ENCODE assay signal across 16 mouse cellular contexts in the genomic region with DNA sequence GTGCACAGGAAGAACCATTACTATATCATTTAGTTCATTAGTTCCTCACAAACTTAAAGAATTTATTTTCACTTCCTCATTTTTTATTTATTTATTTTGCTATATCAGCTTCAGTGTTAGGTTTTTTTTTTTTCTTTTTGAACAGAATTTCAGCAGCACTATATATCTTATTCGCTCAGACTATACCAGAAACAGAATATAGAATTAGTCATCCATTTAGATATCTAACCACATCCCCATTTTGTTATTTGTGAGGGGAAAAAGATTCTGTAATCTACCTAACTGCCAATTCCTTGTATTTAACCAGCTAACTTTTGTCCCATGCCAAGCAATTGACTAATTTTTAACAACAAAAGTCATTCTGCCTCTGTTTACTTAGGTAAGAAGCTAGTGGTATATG.
"Had no signal": no experiment of that assay in that cellular context is flagged by ENCODE, and none has a peak within 500 bp of the region (broad histone marks: within the 10 kb centered on the region; RNA-seq: fewer than 3 reads in every experiment).

No protein-coding gene starts in this region.

- H3K27ac ChIP-seq: neural tube, embryonic 13.5 days; neural tube, embryonic 15.5 days; stomach, embryonic 15.5 days; stomach, postnatal 0 days had no signal

- H3K9me3 ChIP-seq: neural tube, embryonic 15.5 days; stomach, embryonic 15.5 days had no signal

- DNase-seq: retina, postnatal 1 day; right cerebral cortex, adult 18-20 months; right cerebral cortex, postnatal 14 days; right cerebral cortex, postnatal 25 days; right cerebral cortex, postnatal 4 days; spleen, adult 18-20 months; thymus, adult 18-20 months; thymus, adult 2 months; thymus, postnatal 14 days; thymus, postnatal 25 days; thymus, postnatal 36 days; thymus, postnatal 4 days had no signal

- H3K27me3 ChIP-seq: neural tube, embryonic 13.5 days; neural tube, embryonic 15.5 days; stomach, embryonic 15.5 days had no signal

- H3K4me1 ChIP-seq: neural tube, embryonic 13.5 days; neural tube, embryonic 15.5 days; stomach, embryonic 15.5 days had no signal

- H3K4me3 ChIP-seq: neural tube, embryonic 13.5 days; neural tube, embryonic 15.5 days; stomach, embryonic 15.5 days had no signal

- H3K9ac ChIP-seq: neural tube, embryonic 13.5 days; neural tube, embryonic 15.5 days; stomach, embryonic 15.5 days had no signal

- H3K36me3 ChIP-seq: neural tube, embryonic 15.5 days; stomach, embryonic 15.5 days had no signal
